Mouse (Mus musculus): ENCODE measurements around the gene Zbtb44.

Gene Zbtb44

DNA sequence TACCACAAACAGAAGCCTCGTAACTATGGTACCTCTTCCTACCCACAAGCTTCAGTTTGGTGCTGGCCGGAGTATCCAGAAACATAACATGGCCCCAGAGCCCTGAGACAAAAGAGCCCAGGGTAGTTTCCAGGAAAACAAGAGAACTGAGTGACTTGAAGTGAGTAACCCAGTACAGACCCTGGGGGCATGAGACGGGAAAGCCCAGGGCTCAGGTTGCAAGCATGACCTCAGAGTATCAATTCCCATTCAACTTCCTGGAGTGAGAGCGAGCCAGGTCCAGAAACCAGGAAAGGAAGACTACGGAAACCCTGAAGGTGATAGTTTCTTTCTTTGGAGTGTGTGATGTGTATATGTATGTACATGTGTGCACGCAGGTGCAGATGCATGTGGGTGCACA is 87.0 kb downstream of the Zbtb44 start:
- DNase-seq = no peak

- DNase-seq = no peak
Observed at GRCm38 (mm10) chr9:31118520-31119298, 88.3 kb downstream of the Zbtb44 start.

DNA sequence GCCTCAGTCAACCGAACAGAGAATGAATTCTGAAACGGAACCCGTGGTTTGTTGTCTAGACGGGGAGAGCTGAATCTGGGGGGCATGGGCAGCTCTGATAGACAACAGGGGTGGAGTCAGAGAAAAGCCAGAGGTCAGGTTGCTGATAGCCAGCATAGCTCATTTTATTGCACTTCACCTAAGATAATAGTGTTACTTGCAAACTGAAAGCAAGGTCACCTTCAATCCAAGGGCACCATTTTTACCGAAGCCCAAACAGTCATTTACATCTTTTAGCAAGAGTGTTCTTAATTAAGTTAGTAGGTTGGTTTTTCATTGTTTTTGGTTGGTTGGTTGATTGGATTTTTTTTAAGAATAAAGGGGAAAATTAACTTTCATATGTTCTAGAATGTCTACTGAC is 89.0 kb downstream of the Zbtb44 start:
- no peak for DNase-seq

- no peak for DNase-seq
Observed at GRCm38 (mm10) chr9:31119882-31120532, 89.6 kb downstream of the Zbtb44 start.

- DNase-seq = no peak
Observed at GRCm38 (mm10) chr9:31120533-31120915, 90.1 kb downstream of the Zbtb44 start.

GRCm38 (mm10) chr9:31122464-31123030 is 92.1 kb downstream of the Zbtb44 start:
- no peak for DNase-seq
